Mouse (Mus musculus) spleen, embryonic (tissue): Measurements from ENCODE around the gene S100a1.

Experiments used
- CTCF ChIA-PET: fragments of 350-600 bp; sonication (Branson Sonifier 250); formaldehyde crosslinking; loops from one replicate; lab custom pipeline; 2022; lab: Charles Lee

The S100a1 gene

DNA sequence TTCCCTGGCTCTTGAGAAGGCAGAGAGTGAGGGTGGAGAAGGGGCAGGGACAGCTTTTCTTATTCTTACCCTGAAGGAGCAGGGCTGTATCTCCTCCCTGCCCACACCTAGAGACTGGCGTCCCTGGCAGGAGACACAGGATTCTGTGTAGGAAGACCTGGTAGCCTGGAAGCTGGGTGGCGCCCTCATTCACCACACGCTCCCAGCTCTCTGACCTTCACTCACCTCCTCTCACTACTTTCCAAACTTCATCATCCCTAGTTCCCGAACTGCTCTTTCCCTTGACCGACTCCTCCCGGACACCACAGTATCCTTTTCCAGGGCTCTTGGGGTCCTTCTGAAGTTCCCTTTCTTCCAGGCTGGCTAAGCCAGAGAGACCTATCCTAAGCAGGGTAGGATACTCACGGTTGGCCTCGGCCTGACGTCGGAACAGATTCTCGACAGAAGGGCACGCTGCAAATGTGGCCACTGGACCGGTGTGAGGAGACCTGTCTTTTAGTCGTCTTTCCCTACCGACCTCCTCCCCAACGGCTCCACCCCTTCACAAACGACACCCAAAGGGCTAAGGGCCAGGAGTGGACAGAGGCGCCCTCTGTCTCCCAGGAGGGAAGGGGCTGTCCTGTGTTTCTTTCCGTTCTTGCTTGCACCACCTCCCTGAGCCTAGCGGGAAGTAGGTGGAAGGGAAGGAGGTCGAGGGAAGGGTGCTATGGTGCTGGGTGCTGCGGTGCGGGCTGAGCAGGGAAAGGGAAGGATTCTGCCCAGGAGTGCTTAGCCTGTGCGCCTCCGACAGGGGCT lies at the start of gene S100a1, which contains the start of gene S100a13:
S100a1 (minus strand) TSS at position 597 of the 795 bp plus-strand sequence.
S100a13 (plus strand) TSS at position 640 of the 795 bp plus-strand sequence.
- CTCF ChIA-PET, result no interaction called here

DNA sequence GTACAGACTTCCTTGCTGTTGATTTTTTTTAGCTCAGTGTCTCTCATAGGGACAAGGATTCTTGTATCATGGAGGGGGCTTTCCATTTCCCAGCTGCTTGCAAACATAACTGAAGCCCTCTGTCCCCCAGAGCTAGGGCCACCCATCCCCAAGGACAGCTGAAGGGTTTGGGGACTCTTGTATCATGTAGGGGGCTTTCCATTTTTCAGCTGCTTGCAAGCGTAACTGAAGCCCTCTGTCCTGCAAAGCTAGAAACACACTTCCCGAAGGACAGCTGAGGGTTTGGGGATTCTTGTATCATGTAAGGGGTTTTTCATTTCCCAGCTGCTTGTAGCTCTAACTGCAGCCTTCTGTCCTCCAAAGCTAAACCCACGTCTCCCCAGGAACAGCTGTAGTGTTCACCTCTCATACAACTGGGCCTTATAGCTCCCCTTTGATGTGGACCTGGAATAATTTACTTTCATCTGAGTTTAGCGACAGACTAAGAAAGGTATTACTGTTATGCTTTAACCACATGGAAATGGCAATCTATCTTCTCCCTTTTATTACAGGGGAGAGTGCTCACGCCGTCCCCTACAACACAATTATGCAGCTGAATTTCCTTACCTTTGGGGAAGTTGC lies 45.9 kb upstream of the S100a1 start, which contains the start of gene S100a3:
S100a3 (plus strand) TSS at position 571 of the 621 bp plus-strand sequence.
- CTCF ChIA-PET, result interaction anchor here (0.5 to 0.7 kb wide), 2 partner anchors 23 to 107 kb away, joined by 3 to 5 read pairs; partner anchors contain the start of gene S100a16

DNA sequence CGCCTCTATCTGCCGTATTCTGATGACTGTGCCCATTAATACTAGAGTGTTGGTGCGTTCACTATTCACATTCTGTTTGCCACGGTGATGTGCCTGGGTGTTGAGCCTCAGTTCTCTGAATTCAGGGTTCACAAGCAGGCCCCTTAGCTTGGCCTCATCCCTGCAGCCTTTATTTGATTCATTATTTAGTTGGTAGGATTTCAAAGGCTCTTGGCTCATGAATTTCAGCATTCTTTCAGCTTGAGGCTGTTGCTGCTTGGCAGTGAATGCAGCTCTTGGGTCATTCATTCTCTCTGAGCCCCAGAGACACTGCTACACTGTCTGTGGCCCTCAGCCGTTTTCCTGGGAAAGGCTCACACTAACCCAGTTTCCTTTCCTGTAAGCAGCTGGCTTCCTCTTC lies 41.8 kb upstream of the S100a1 start:
- CTCF ChIA-PET, result no interaction called here

DNA sequence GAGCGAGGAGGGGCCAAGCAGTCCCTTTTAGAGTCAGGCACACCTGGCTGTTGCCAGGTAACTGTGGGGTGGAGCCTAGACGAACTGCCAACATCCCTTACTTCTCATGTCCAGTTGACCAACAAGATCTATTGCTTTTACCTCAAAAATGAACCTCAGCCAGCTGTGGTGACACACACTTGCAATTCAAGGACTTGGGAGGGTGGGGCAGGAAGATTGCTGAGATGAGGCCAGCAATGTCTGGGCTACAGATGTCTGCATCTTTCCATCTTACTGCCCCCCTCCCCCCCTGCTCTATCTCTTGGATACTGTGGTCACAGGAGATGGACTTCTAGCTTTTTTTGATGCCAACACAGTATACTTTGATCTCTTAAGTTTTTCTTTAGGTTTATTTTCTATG lies 38.0 kb upstream of the S100a1 start:
- CTCF ChIA-PET, result no interaction called here

DNA sequence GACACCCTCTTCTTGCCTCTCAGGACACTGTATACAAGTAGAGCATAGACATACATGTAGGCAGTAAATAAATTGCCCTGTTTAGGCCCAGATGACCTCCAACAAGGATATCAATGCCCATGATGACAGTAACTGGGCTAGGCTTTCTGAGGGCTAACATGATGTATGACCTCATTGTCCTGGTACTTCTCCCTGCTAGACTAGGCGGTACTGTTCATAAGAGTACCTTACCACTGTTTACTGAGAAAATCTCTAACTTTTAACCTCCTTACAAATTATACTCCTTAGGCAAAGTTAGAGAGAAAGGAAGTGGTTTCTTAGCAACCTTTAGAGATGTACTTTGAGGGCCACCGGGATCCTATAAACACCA lies 36.2 kb upstream of the S100a1 start:
- CTCF ChIA-PET, result no interaction called here

DNA sequence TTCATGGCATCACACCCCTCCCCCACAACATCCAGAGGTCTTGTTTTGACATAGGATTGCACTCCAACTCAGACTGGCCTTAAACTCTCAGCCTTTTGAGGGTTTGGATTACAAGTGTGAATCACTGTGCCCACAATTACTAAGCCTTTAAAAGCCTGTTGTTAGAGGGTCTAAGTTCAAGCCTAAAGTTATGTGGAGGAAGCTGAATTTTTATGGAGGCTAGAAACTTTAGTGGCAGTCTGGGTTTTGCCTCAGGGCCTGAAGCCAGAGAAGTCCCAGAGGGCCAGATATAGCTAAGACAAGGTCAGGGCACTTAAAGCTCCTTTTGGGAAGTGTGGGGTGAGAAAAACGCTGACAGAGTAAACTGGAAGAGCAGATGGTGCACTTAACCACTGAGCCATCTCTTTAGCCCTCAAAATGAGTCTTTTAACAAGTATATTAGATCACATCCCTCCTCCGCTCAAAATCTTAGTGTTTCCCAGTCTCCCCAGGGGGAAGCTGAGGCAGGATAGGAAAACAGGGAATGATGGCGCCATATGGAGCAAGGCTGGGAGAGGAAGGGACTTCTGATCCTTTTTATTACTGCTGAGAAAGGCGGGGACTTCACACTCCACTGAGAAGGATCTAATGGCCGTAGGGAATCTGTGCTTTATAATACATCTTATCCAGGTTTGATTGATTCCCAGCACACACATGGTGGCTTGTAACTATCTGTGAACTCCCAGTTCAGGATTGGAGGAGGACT lies 35.7 kb upstream of the S100a1 start:
- CTCF ChIA-PET, result no interaction called here

DNA sequence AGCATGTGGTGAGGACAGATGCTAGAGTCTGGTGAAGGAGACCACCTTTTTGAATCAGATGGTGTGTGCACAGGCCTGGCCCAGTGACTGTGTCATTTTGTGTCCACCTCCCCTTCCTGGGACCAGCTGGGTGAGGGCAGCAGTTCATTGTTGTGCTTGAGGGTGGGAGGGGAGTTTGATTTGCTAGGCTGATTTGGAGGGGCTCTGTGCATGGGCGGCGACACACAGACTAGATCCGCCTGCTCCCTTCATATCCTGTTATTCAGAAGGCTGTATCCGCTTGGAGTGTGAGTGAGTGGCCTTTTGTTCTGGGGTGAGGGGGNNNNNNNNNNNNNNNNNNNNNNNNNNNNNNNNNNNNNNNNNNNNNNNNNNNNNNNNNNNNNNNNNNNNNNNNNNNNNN lies 26.7 kb upstream of the S100a1 start:
- CTCF ChIA-PET, result no interaction called here

DNA sequence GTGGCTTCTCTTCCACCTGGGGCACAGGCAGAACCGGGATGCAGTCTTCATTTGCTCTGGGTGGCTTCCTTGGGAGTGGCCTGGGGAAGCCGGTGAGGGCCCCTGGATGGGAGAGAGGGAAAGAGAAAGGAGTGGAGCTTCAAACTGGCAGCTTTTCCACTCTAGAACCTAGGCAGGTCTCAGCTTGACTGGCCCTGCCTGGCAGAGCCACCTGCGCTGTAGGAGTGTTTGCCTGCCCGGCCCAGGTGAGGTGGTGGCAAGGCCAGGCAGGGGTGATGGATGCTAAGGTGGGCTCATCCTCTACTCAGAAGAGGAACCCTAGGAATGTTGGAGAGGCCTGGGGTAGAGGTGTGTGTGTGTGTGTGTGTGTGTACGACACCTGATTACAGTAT lies 23.7 kb upstream of the S100a1 start:
- CTCF ChIA-PET, result no interaction called here

DNA sequence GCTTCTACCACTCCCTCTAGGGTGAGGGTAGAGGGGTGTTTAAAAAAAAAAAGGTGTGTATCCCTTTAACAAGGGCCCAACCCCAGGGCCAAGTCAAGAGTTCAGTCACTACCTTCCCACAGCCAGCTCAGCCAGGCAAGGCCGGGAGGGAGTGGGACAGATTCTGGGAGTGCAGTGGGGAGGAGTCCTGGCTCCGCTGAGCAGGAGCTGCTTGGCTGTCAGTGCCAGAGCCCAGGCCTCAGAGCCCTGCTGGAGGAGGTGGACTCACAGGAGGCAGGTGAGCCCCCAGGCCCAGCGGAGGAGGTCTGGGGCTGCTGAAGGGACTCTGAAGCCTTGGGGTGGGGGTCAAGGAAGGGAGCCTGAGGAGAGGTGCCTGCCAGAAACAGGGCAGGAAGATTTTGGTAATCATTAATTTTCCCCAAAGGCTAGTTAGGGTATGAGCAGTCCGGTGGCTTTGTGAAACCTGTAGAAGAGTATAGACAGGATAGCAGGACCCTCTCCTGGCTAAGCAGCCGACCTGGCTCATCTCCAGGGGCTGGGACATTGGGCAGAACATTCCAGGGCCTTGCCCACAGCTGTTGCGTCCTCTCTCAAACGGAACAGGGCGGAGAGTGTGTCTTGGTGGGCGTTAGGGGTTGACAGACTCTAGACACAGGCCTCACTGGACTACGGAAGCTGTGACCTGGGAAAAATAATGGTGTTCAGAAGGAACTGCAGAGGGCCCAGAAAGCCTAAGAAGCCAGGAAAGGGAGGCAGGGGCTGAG lies 23.1 kb upstream of the S100a1 start, which contains the start of gene S100a16:
S100a16 (plus strand) TSS at position 114 of the 764 bp plus-strand sequence.
- CTCF ChIA-PET, result interaction anchor here (0.6 kb wide), 1 partner anchor 22 kb away, joined by 5 read pairs; no protein-coding TSS in a partner anchor

DNA sequence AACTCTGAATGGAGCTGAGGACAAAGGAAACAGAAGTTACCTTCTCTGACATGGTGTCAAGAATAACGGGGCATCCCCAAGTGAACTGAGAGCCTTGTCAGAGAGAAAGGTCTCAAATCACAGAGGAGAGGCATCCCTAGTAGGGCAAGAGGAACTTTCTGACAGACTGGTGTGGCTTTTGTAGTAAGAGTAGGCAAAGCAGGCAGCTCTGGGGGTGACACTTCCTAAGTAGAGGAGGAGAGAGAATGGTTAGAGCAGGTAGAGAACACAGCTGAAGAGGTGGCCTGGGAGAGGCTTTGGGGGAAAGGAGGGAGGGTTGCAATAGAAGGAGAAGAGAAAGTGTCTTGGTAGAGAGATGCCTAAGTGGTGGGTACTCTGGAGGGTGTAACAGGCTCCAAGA lies 21.3 kb upstream of the S100a1 start:
- CTCF ChIA-PET, result no interaction called here

DNA sequence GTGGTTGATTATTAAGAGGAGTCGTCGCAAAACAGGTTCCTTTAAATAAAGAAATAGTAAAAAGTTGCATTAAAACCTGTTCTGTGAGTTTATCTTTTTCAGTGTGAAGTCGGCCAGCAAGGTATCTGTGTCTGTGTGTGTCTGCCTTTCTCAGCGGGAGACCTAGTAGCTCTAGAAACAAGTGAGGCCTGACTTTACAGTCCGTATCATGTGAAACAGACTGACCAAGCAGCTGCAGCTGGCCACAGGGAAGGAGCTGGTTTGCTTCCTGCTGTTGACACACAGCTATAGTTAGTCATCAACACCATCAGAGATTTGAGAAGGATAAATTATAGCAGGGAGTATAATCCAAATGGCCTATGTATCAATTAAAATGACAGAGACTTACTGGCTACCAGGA lies 17.5 kb upstream of the S100a1 start:
- CTCF ChIA-PET, result no interaction called here

DNA sequence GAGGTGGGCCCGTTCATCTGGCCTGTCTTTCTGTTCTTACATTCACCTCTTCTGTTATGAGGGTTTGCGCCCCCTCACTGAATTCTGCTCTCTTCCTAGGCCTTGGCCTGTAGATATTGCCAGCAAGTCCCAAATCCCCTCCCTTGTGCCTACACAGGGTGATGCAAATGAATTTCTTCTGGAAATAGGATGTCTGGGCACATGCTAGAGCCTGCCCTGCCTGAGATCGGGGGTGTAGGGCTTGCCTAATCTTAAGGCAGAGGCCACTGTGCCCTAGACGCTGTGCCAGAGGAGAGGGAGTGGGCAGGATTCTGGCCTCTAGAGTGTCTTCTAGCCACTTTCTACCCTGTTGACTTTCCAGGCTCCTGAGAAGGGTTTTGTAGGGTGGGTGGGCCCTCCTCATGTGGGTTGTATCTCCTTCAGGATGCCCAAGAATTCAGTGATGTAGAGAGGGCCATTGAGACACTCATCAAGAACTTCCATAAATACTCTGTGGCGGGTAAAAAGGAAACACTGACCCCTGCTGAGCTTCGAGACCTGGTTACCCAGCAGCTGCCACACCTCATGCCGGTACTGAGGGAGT lies 13.2 kb upstream of the S100a1 start:
- CTCF ChIA-PET, result no interaction called here

DNA sequence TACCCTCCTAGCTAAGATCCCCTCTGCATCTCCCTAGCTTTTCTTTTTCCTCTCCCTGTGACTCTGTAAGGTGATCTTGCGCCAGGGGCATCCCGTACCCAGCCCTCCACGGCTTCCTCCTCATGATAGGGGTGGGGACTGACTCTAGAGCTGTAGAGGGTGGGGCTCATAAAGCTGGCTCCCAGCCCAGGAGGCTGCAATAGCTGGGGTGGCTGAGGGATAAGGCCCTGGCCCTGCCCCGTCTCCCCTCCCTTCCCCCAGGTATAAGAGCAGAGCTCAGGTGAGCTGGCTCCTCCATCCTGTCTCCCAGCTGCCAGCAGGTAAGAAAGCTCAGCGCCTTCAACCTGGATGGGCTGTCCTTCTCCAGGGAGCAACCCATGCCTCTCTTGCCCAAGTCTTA lies 12.4 kb upstream of the S100a1 start, which contains the start of gene S100a14:
S100a14 (plus strand) TSS at position 277 of the 400 bp plus-strand sequence.
- CTCF ChIA-PET, result no interaction called here

DNA sequence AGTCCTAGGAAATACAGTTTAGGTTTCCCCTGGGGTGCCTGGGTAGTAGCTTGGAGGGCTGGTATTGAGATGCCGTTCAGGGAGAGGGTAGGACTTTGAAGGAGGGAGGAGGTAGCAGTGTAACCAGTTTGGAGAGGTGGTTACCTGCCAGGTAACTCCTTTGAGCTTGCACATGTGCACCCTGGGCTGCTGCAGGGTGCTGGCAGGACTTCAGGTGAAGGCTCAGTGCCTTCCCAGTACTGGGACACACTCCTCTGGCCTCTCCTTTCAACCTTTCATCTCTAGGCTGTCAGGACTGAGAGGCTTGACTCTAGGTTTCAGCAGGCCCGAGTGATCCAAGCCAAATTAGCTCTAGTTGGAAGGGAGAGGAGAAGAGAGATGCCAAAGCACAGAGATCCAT lies 11.9 kb upstream of the S100a1 start:
- CTCF ChIA-PET, result no interaction called here

DNA sequence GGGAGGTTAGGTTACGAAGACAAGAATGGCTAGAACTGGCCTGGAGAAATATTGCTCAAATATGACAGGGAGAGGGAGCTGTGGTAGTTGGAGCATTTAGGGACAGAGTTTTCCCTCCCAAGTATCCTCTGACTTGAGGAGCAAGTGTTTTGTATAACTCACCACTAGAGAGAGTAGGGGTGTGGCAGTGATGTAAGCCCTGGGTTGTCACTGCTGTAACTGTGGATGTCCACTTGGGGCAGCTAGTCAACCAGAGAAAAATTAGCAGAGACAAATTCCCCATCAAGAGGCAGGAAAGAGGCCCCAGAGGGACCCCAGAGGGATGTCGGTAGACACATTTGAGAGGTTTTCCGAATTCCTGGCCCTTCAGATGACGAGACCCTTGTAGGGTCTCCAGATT lies 11.2 kb upstream of the S100a1 start:
- CTCF ChIA-PET, result interaction anchor here (0.6 kb wide), 1 partner anchor 121 kb away, joined by 3 read pairs; no protein-coding TSS in a partner anchor

DNA sequence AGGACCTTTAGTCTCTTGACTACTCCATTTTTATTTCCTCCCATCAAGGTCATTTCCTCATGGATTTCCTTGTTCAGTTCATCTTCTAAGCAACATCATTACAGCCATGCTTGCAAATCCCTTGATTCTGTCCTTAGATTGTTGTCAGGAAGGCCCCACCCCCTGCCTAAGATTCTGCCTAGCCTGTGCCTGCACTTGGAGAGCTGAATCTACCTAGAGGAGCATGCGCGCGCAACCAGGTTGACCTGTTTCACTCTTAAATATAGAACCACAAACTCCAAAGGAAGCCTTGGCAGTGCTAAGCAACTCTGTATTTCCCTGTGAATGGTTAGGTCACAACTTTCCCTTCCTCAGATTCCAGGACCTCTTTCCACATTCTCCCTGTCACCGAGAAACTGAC lies 3.5 kb upstream of the S100a1 start:
- CTCF ChIA-PET, result no interaction called here

DNA sequence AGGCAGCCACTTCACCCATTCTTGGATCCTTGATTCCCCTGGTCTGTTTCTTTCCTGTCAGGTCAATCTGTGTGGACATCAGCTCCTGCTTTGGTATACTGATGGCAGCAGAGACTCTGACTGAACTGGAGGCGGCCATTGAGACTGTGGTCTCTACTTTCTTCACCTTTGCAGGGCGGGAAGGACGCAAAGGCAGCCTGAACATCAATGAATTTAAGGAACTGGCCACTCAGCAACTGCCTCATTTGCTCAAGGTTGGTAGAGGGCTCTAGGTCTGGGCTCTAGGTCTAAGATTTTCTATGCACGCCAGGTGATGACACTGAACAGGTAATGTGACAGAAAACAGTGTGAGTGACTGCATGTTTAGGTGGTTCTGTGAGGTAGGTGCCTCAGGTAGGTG lies 1.6 kb upstream of the S100a1 start:
- CTCF ChIA-PET, result no interaction called here

DNA sequence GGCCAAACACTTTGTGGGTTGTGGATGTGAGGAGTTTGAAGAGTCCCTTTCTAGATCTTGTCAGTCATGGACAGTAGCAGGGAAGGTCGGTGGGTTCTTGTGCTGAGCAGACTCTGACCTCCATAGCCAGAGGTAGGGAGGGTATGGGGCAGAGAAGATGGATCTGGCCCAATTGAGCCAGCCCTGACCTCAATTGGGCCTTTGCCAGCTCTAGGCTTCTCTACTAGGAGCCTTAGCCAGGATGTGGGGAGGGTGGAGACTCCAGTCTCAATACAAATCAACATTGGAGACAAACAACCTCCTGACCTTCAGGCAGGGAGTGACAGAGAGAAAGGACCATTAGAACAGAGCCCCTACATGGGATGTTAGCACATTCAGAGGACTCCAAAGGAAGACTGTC lies 1.1 kb upstream of the S100a1 start:
- CTCF ChIA-PET, result no interaction called here

DNA sequence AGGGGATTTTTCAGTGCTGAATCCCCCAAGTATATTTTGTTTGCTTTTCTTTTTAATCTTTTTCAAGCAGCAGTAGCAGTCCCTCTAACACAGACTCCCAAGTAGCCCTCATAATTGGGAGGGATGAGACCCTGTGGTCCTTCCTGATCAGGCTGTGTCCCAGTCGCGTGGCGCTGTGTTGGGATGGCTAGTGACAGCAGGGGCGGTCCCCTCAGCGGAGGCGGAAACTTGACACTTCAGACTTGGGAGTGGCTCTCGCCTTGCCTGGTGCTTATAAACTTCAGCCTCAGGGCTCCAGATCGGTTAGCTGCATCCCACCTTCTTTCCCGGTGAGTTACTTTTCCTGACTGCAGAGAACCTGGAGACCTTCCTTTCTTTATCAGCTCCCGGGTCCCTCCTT lies 499 bp upstream of the S100a1 start:
- CTCF ChIA-PET, result no interaction called here

DNA sequence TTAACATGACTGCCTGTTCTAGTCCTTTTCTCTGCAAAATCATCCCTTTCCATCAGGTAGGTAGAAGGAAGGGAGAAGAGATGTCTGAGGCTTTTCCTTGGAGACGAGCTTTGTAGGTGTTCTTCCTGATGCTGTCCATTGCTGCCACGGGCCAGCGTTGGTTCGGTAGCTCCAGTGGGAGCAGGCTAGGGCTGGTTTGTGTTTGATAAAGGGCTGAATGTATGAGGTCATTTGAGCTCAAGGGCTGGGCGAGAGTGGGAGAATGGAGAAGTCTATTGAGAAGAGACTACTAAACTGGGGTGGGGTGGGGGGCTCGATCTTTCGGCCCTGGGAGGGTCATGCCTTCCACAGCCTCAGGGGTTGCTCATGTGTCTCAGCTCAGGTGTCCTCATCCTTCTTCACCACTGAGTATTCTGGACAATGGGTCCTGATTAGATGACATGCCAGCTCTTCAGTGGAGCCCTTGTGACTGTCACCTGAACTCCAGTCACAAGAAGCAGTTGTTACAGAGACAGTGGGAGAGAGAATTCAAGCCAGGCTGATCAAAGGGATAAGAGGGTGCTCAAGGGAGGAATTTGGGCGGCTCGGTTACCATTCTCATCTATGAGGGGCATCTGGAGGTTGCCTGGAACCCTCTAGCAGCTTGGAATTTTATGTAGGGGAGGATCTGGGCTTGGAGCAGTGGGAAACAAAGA lies 1.1 kb downstream of the S100a1 start:
- CTCF ChIA-PET, result no interaction called here
